Mouse (Mus musculus) adrenal gland, adult 2 months (tissue): ENCODE results near the gene Casp4. TPM values are rescaled to one million over a fixed set of nuclear protein-coding genes. Genes with fewer than 3 reads are reported as not detected.

Experiments
- polyA plus RNA-seq: library from polyadenylated mRNA; depleted of rRNA; stranded (reverse); fragments of >200 nt; gene quantifications from 2 replicates; pipeline ENCODE4 v1.2.3, GENCODE M21; 2012; rRNA removed
- total RNA-seq, 2 experiments: library from RNA; stranded (reverse); gene quantifications; 2 replicates each; pipeline ENCODE4 v1.2.3; 2021

The Casp4 gene
- total and polyA plus RNA-seq, 3 experiments, result 0.27 to 4.8 (median 3.7) TPM

Other genes with a start within 250 kb of the Casp4 start
- 1 to 10 TPM; 3.6 to 5.9 TPM for gene Casp1, start 10.3 kb upstream of the Casp4 start, total RNA-seq
- not detected in 2 replicates for gene Casp1, start 10.3 kb upstream of the Casp4 start, polyA plus RNA-seq
- gene Casp12, start 36.6 kb downstream of the Casp4 start, total RNA-seq, result 10 to 100 TPM; 40.0 to 43.5 TPM
- 0.36 and 1.2 TPM in 2 replicates for gene Casp12, start 36.6 kb downstream of the Casp4 start, polyA plus RNA-seq